Mouse (Mus musculus) activated CD4-positive, CD25-positive, alpha-beta regulatory T cell, adult 4 months (primary cell): ENCODE measurements around the gene Sall2. TPM values are rescaled to one million over a fixed set of nuclear protein-coding genes. Genes with fewer than 3 reads are reported as not detected.
"Not testable (repeated sequence)": the region's sequence is repeated elsewhere in the genome, so short reads cannot be mapped to it uniquely, and the experiment has no call there.

ENCODE experiments used
- ATAC-seq: one replicate; pipeline ENCODE4 v1.8.0; 2017
- polyA plus RNA-seq, 2 experiments: library from polyadenylated mRNA; unstranded; fragments of 100-300 nt; shearing (Covaris generic); gene quantifications; one replicate each; pipeline ENCODE4 v1.2.1; 2017

Sall2 gene
- 1 to 10 TPM; 2.9 to 4.1 TPM for polyA plus RNA-seq

DNA sequence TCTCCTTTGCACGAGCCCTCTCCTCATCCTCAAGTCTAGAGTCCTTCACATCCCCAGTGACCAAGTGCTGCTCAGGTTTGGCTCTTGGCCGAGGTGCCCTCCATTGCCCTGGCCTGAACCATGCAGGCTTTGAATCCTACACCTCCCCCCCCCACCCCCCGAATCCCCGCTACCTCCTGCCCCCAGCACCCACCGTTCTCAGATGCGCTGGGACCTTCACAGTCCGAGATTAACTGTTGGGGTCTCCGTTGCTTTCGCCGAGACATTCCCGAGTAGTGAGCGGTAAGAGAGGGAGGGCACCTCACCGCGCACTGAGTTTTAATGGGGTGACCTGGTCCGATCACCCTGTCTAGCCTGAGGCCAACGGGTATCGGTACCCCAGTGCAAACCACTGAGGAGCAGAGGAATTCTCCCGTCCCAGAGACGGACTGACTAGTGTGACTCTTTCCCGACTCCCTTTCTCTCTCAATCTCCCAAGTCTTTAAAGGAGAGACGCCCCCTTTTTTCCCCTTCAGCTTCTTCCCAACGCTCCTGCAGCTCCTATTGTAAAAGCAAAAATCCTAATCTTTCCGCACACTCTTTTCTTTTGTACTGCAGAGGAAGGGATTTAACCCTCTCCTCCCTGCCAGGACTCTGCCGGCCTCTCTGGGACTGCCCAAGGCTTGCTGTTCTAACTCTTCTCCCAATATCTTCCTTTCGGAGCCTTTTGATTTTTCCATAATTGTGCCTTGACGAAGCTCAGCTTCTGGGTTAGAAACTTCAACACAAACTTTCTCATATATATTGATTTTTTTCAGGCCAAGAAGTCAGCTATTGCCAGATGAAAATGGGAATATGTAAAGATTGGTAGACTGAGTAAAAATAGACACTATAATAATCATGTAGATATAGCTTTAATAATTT is at the start of gene Sall2:
Gene Sall2, minus strand, starts transcription at position 853 of the 903 bp plus-strand sequence.
- no peak for ATAC-seq

DNA sequence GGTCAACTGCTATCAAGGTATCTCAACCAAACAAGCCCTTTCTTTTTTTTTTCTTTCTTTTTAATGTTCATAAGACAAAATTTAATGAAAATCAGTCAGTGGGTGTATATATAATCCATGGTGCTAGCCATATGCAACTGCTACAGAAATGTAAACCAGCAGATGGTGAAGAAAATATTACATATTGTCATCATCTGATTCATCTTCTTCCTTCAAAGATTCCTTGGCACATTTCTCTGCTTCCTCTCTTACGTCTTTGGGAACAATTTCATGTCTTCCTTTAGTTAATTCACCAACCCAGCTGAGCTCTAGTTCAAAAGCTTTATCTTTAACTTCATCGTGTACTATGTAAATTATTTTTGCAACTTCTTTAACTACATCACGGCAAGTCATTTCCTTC is 40.2 kb upstream of the Sall2 start:
- no peak for ATAC-seq

DNA sequence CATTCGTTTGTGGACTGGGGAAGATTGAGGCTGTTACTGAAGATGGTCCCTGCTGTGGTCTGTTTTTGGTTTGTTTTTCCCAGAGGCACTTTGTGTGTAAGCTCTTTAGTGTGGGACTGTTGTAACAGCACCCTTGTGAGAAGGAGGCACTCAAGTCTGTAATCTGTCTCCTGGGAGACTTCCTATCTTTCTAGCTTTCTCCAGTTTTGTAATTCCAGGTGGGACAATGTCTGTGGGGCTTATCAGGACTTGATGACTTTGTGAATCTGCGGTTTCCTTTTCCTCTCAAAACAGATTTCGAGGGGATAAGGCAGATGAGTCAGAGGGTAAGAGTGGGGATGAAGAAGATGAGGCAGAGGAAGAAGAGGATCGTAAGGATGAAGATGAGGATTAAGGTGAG is 27.7 kb upstream of the Sall2 start, which contains the start of gene Olfr1513:
Gene Olfr1513, minus strand, starts transcription at position 101 of the 400 bp plus-strand sequence.
- no peak for ATAC-seq

DNA sequence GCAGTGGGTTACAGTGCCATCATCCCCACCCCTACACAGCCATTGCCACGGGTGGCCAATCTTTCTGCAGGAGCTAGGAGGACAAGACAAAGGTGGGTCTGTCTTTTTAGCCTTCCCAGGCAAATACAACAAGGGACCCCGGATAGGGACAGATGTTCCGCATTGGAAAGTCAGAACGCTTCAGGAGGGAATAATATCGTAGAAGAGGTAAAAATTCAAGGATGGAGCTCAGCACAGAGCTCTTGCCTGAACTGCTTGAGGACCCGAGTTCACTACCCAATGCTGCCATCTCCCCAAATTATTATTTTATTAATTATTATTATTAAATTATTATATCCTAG is 10.9 kb upstream of the Sall2 start:
- no peak for ATAC-seq

DNA sequence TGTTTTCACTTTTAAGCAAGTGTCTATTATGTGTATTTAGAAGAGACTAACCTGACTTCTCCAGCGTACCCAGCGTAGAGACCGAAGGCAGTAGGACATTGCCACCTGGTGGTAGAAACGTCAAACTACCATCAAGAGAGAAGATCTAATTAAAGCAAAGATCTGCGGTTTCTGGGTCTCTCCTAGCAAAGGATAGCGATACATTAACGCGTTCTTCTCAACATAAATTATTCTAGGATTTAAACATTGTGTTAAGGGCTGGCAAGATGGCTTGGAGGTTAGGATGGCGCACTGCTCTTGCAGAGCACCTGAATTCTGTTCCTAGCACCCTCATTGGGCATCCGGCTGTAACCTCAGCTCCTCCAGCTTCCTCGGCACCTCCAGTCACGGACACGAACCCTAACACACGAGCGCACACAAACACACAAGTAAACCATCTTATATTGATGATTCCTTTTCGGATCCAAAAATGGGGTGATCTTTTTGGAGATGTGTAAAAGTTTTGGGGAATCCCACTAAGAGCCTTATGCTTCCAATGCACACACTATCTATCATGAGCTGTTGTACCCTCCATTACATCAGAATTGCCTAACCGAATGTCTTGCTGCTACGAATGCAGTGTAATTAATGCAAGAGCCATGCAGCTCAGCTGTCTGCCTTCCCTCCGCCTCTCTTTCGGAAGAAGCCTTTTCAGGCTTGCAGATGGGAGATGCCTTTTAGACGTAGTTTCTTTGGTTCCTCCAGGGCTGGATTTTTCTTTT is 10.4 kb upstream of the Sall2 start:
- peak; percentile 59 for ATAC-seq

DNA sequence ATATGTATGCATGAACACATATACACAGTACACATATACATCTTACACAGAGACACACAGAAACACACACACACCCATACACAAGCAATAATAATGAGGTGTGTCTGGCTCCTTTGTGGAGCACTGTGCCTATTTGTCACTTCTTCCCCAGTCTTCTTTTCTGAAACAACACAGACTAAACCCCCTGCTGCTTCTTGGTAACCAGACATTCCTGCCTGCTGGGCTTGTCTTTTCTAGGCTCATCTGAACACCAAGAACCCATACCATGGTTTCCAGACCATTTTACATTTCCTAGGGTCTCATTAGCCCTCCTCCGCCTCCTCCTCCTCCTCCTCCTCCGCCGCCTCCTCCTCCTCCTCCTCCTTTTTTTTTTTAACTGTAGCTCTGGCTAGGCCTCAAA is 3.6 kb upstream of the Sall2 start:
- no peak for ATAC-seq

DNA sequence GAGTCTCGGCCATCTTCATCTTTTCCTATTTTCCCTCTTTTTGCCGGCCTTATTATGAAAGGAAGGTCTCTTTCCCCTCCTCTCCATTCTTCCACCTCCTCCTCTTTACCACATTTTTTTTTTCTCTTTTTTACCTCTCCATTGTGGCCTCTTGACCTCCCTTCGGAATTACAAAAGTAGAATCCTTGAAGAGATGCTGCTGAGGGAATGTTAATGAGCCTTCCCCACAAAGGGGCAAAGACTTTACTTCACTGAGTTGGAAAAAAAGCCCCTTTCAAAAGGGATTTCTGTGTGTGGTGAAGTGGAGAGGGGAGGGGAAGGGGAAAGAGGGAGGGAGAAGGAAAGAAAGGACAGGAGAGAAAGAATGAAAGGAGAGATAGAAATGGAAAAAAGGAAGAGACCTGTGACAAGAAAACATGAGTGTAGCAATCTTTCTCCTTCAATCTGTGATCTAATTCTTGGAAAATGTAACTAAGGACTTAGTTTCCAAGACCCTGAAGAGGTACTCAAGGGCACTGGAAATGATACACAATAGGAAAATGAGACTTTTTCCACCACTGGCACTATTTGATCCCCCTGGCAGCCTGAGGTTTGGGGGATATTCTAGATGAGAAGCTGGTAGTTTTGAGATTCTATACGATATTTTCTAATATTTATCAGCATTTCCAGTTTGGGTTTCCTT is 2.6 kb upstream of the Sall2 start:
- ATAC-seq, result no peak

DNA sequence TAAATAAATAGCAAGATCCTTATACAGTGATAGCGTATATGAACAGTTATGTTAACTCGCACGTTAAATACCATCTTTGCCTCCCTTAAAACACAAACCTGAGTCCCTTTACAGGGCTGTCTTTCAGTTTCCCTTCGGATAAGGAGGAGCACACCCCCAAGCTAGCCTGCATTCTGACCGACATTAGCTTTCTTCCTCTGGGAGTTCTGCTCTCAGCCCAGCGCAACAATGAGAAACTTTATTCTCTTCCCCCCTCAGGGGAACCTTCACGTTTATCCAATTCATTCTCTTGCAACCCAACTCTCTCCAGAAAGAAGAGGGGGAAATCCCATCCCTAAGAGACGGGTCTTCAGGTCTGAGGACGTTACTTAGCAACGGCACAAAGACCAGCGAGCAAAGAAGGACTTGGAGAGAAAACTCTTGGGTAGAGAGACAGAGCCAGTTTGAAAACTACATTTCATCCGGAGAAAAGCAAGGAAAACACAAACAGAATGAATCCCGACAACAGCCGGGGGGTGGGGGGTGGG is 1.1 kb downstream of the Sall2 start:
- no peak for ATAC-seq

DNA sequence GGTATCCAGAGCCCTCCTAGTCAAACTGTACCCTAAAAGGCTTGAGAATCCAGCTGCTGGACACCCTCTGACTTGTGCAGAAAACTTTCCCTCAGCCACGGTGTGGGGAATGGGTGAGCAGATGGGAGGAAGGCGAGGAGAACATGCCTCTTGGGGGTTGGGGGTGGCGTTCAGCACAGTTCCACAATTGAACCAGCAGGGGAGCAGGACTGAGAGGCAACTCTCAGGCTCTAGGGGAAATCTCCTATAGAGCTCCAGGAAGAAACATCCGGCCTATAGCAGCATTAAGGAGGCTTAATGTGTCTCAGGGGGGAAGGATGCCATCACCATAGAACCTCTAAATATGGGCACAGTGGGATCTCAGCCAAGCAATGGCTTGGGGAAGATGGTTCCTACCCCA is 2.7 kb downstream of the Sall2 start:
- ATAC-seq, result no peak

DNA sequence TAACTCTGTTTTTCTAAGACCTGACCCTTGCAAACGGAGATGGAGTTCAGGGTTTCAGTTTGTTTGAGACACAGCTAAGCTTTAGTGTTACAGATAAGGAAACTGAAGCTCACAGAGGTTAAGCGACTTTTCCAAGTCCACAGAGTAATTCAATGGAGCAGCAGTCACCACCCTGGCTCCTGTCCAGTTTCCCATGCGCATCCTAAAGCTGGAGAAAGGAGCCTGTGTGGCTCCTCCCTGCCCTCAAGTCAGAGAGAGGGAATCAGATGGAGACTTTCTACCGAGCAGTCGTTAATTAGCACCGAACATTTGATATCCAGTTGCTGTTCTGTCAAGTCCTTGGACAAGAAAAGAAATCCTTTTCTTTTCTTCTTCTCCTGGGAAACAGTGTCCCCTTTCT is 9.2 kb downstream of the Sall2 start:
- no peak for ATAC-seq

DNA sequence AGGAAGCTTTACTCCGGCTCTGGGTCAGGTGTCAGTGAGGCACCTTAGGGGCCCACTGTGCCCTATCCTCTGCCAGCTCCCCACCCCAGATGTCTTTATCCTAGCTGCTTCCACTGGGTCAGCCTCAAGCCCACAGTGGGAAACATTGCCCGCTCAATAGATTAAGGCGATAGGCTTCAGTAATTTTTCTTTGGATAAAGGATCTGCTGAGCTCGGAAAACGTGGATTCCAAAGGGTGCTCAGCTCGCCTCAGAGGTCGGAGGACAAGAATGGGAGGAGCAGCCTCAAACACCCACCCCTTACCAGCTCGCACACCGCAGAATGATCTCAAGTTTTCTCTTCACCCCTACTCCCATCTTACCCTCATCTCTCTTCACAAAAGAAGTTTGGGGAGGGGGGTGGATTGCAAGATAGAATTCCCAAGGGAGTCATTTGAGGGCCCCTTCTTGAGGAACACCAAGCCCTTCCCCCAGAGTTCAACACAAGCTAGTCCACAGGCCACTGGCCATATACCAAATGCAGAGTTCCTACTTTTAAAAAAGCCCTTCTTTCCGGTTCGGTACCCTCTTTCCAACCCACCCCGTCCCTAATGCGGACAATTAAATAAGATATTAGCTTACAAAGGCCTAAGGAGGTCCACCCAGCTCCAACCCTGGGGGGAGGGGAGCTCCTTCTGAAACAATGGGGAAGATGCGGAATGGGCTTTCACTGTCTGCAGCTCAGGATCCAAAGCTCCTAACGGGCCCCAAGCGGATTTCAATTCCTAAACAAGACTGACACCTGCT is 11.9 kb downstream of the Sall2 start:
- no peak for ATAC-seq

DNA sequence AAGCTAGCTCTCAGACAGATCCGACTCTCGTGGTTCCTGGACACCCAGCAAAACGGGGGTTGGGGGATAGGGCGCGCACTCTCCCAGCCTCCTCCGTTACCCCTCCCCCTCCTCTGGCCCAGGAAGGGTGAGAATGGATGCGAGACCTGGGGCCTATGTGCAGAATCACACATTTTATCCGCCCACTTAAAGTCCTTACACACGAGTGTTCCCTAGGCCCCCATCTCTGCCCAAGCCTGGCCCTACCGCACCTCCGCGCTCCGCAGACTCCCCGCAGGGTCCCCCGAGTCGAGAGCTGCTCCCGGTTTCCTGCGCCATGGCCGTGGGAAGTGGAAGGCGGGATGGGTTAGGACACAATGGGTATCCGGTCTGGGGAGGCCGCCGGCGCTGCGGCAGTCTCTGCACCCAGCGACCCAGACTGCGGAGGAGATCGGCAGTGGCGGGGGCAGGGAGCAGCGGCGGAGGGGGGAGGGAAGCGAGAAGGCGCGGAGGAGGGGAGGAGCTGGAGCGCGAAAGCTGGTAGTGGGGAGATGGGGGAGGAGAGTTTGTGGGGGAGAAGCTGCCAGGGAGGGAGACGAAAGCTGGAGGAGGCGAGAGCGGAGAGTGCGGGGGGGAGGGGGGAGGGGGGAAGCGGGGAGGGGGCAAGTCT is 12.6 kb downstream of the Sall2 start:
- ATAC-seq, result peak; percentile 78

DNA sequence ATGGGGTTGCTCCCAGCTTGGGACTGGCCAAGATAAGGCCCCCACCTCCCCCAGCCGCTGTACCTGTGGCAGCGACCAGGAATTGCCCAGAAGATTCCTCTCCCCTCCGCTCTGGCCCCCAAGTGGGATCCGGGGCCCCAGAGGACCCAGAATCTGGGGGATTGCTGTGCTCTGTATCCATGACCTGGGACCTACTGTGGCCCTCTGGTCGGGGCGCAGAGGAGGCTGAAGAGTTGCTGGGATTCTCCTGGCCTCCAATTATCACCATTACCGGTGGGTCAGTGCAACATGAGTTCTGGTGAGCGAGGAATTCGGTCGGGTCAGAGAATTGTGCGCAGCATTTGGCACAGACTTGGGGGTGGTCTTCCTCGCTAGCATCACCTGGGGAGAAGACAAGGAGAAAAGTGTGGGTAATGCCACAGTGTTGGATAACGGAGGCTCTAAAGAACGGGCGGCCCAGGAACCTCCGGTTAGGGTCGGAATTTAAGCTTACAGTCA is 13.2 kb downstream of the Sall2 start:
- ATAC-seq, result peak; percentile 9

DNA sequence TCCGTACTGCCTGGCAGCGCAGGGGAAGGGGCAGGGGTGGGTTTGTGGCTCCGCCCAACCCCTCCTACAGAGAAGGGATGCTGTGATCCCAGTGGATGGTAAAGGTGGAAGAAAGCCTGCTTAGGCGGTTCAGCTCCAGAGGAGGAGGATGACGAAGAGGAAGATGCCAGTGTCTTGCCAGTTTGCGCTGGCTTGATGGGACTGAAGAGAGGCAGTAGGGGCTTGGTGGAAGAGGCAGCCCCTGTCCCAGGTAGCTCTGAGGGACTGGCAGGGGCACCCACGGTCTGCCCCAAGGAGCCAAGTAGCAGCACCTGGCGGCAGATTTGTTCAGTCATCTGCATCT is 13.8 kb downstream of the Sall2 start:
- no peak for ATAC-seq

DNA sequence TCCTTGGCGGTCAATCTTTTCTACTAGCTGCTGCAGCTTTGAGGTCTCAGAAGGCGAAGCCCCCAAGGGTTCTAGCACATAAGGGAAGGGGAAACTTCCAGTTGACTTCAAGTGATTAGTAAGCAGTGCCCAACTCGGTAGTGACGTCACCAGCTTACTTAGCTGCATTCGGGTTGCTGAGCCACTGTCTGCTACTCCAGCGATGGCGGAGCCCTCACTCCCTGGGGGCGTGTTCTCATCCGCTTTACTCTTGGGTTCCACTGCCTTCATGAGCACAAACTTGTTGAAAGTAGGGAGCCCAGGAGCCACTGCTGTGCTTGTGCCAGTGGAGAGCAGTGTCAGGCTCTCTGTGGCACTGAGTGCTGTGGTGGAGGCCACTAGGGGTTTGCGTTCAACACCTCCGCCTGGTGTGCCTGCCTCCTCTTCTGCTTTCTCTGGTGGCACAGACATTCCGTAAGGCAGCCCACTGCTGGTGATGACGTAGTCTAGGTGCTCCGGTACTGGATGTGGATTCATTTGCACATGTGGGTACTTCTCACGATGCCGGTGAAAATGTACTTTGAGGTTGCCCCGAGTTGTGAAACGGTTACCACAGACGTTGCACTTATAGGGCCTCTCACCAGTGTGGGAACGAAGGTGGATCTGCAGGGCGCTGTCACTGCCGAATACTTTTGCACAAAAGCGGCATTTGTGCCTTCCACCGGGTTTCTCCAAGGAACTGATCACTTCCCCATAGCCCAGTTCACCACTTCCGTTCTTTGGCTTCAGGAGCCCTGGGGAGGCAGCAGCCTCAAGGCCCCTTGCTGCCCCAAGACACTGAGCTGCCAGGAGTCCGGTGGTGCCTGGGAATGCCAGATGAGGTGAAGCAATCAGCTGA is 14.4 kb downstream of the Sall2 start:
- ATAC-seq, result no peak

DNA sequence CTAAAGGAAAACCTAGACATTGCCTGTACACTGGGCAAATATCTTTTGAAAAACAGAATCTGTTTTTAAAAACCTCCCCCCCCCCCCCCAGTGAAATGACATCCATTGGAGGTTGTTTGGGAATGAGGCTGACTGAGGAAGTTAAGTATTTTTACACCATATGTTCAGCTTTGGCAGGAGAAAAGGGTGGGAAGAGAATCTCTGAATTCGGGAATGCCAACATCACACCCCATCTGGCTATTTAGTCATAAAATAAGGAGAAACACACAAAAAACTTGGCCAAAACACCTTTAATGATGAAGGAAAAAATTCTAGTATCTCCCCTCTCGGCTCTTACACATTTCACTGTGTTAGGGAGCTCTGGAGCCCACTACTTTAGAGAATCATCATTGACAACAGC is 17.7 kb downstream of the Sall2 start:
- ATAC-seq, result no peak

DNA sequence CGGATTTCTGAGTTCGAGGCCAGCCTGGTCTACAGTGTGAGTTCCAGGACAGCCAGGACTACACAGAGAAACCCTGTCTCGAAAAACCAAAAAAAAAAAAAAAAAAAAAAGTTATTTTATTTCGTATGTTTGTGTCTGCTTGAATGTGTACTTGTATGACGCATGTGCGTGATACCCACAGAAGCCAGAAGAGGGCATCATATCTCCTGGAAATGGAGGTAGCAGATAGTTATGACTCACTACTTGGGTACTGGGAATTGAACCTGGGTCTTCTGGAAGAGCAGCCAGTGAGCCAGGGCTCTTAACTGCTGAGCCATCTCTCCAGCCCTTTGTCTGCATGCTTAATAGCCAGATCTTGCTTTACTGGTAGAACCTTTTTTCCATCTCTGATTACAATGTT is 18.2 kb downstream of the Sall2 start:
- ATAC-seq, result not testable (repeated sequence)

DNA sequence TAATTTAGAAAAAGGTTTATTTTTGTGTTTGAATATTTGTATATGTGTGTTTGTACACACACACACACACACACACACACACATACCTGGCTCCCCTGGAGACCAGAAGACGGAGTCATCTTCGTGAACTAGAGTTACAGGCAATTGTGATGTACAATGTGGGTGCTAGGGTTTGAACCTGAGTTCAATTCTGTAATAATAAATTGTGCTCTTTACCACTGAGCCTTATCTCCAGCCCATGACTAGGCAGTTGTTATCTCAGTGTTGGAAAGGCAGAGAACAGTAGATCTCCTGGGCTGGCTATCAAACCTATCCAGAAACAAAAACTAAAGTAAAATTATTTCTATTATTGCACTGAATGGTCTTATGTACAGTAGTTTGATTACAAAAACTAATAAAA is 22.5 kb downstream of the Sall2 start:
- ATAC-seq, result no peak

DNA sequence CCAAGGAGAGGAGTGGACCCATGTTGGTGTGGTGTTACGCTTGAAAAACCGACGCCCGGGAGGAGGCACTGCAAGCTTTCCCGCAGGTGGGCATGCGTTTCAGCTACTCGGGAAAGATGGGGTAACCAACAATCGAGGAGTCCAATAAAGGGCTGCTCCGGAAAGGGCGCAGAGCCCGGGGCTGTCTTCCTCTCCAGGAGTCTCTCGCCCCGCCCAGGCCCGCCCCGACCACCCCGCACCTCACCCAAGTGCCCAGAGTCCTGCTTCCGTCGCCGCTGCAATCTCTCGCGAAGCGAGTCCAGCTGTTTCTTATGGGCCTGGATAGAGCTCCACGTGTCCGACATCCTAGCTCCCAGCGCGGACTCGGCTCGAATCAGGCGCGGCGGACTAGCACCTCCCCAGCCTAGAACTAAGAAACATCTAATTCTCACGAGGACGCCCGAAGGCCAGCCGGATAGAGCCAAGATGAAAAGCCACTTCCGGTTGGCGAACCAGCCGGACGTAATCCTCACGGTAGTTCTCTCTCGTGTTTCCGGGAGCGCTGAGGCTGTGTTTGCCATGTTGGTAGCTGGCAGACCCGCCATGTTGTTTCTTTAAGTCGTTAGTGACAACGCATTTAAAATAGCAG is 23.8 kb downstream of the Sall2 start, which contains the start of gene Mettl3:
Gene Mettl3, minus strand, starts transcription at position 485 of the 628 bp plus-strand sequence.
- peak; percentile 95 for ATAC-seq

DNA sequence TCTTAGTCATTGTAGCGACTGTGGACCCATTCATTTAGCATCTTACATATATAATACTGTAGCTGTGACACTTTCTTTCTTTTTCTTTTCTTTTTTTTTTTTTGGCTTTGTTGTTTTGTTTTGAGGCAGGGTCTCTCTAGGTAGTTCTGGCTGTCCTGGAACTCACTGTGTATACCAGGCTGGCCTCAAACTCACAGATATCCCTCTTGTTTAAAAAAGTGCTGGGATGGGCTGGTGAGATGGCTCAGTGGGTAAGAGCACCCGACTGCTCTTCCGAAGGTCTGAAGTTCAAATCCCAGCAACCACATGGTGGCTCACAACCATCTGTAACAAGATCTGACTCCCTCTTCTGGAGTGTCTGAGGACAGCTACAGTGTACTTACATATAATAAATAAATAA is 25.0 kb downstream of the Sall2 start:
- ATAC-seq, result not testable (repeated sequence)
